Mouse (Mus musculus): ENCODE data around the gene Timm13.

Gene Timm13

GRCm38 (mm10) chr10:80932700-80933420 lies 32.1 kb upstream of the Timm13 start:
- DNase-seq (ENCODE audit: low spot score), result no peak

GRCm38 (mm10) chr10:80932206-80932605 lies 31.4 kb upstream of the Timm13 start:
- peak; percentile 59 for DNase-seq (ENCODE audit: low spot score)

GRCm38 (mm10) chr10:80931695-80932094 lies 30.9 kb upstream of the Timm13 start:
- DNase-seq (ENCODE audit: low spot score), result no peak

DNA sequence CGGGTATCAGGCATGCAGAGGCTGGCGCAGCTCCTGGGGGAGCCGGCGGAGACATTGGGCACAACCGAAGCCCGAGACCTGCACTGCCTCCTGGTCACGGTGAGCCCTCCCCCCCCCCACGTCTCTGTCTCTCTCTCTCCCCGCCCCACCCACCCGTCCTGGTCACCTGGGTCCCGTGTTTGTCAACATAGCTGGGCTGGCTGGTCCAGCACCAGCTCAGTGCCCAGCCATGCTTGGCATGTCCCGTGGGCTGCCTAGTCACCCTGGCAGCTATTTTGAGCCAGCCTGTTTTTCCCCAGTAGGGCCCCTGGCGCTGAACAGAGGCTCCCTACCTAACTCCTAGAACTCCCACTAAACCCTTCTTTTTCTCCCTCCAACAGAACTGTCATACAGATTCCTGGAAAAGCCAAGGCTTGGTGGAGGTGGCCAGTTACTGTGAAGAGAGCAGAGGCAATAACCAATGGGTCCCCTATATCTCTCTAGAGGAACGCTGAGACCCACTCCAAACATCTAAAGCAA lies 30.4 kb upstream of the Timm13 start:
- DNase-seq (ENCODE audit: low spot score), result no peak

DNA sequence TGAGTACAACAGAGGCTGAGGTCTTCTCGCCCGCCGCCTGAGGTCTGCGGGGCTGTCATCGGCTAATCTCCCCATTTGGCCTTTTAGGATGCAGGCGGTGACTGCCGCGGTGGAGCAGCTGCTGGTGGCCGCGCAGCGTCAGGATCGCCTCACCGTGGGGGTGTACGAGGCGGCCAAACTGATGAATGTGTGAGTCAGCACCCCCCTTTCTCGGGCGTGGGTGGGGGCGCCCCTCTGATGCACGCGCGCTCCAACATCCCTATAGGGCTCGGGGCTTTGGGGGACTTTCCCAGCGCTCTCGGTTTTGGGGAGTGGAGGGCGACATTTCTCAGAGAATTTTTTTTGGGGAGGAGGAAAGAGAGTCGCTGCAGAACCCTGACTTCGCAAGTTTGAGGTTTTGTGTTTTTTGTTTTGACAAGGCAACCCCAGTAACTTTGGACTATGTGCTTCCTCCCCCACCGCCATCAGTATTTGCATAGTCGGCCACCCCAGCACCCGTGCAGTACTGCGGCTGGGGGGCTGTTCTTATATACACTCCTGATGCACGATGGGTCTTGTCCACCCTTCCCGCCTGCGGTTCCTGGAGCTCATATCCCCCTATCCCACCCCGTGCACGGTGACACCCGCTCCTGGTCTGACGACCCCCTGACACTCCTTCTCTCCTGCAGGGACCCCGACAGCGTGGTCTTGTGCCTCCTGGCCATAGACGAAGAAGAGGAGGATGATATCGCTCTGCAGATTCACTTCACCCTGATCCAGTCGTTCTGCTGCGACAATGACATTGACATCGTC lies 29.8 kb upstream of the Timm13 start:
- peak; percentile 56 for DNase-seq (ENCODE audit: low spot score)

GRCm38 (mm10) chr10:80929299-80930226 lies 28.8 kb upstream of the Timm13 start, which contains the start of gene Gadd45b:
Gene Gadd45b (plus strand): TSS chr10:80930073.
- DNase-seq (ENCODE audit: low spot score), result peak; percentile 100

GRCm38 (mm10) chr10:80928586-80929298 lies 28.0 kb upstream of the Timm13 start:
- peak; percentile 95 for DNase-seq (ENCODE audit: low spot score)

GRCm38 (mm10) chr10:80925472-80925871 lies 24.7 kb upstream of the Timm13 start:
- DNase-seq (ENCODE audit: low spot score), result no peak

GRCm38 (mm10) chr10:80921923-80922322 lies 21.2 kb upstream of the Timm13 start:
- no peak for DNase-seq (ENCODE audit: low spot score)

GRCm38 (mm10) chr10:80917779-80918434 lies 17.1 kb upstream of the Timm13 start, which contains the start of gene Lmnb2:
Gene Lmnb2 (minus strand): TSS chr10:80918245.
- peak; percentile 82 for DNase-seq (ENCODE audit: low spot score)

- DNase-seq (ENCODE audit: low spot score), result peak; percentile 37
Measured at GRCm38 (mm10) chr10:80917336-80917778, 16.6 kb upstream of the Timm13 start.

GRCm38 (mm10) chr10:80915736-80916135 lies 15.0 kb upstream of the Timm13 start:
- DNase-seq (ENCODE audit: low spot score), result no peak

DNA sequence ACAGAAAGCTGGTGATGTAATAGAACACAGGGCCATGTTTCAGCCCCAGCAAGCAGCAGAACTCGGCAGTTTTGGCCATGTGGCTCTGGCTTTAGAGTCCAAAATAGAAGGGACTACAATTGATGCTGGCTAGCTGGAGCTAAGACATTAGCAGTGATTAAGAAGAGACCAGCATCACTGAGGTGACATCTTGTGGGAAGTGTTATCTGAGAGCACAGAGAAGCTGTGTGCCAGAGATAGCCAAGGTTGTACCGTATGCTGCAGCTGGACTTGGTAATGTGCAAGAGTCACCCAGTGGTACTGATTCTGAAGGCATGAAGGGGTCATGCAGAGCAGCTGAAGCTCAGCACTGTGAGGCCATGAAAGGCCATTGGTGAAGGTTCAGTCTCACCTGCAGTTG lies 14.5 kb upstream of the Timm13 start:
- no peak for DNase-seq (ENCODE audit: low spot score)

GRCm38 (mm10) chr10:80914253-80914656 lies 13.5 kb upstream of the Timm13 start:
- DNase-seq (ENCODE audit: low spot score), result no peak

- DNase-seq (ENCODE audit: low spot score), result no peak
Measured at GRCm38 (mm10) chr10:80913364-80914011, 12.7 kb upstream of the Timm13 start.

GRCm38 (mm10) chr10:80911891-80912290 lies 11.1 kb upstream of the Timm13 start:
- no peak for DNase-seq (ENCODE audit: low spot score)

DNA sequence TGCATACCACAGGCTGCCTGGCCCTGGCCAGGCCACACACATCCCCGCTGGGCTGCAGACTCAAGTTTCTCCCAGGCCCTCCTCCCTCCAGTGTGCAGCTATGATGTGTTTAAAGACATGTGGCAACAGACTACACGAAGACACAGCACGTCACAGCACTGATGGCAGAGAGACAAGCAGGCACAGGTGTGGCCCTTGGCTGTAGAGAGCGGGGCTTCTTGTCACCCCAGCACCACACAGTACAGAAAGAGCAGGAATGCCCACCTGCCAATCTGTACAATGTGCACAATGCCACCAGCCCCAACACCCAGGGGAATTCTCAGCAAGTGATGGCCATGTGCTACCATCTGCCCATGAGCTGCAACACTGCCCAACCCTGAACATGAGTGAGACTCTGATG lies 10.6 kb upstream of the Timm13 start:
- no peak for DNase-seq (ENCODE audit: low spot score)

DNA sequence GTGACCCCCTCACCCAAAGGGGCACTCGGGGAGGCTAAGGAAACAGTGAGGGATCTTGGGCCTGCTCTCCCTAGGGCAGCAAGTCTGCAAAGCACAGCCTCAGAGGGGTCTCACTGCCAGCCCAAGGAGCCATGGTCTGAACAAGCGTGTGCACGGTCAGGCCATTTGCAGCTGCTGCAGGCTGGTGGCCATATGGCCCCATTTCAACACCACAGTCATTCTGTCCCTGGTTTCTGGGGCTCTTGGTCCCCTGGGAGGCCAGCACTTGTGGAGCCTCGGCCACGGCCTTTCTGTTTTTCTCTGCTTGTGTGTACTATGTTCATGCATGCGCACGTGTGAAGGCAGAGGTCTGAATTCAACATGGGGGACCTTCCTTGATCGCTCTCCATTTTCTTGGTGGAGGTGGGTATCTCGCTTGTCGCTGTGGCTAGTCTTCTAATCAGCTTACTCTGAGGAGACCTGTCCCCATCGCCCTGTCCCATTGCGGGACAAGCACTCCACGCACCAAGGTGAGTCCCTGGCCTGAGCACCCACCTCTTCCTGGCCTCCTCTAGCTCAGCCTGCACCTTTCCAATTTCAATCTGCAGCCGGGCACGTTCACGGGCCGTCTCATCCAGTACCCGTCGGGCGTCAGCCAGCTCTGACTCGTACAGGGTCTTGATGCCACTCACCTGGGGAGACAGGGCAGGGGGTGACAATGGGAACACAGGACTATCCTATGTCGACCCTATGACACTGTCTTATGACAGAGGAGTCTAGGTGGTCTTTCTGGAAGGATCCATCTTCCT lies 8.8 kb upstream of the Timm13 start:
- no peak for DNase-seq (ENCODE audit: low spot score)

- no peak for DNase-seq (ENCODE audit: low spot score)
Measured at GRCm38 (mm10) chr10:80904709-80905108, 3.9 kb upstream of the Timm13 start.

Data from MN1 (cell line).